ENCODE assay signal across 8 mouse cellular contexts in the genomic region with DNA sequence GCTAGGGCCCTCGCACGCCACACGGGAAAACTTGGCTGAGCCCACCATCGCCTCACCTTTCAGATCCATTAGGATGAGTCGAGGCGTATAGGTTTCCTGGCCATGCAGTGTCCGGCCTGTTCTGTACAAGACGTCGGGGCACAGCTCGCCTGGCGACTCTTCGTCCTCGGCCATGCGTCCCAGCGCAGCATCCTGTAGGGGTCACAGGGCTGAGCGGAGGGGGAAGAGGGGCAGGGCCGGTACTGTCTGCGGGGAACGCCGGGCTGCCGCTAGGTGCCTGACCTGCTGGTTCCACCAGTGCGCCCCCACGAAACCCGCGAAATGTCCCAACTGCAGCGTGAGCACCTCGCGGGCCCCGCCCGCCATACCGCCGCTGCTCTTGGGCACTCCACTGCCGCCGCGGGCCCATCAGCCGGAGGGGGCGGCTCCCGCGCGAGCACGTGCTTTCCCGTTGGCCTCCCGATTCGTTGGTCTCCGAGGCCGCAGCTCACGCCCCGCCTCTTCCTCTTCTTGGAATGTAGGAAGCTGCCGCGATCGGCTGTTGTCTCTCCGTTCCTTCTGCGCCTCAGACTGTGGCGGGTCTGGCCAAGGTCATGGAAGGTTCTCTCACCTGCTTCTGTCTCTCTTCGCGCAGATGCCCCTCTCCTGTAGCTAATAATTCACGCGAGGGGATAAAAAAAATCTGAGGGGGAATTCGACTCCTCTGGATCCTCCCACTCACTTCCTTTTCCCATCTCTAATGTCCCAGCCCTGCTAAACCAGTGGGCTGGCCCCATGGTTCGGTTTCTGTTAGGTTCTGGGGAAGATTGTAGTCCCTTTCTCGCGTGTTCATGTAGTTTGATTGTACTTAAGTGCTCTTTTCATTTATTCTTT. TPM values are rescaled to one million over a fixed set of nuclear protein-coding genes. Genes with fewer than 3 reads are reported as not detected.
DNase-seq lines count a peak whose midpoint lies in the region; ATAC-seq lines count a peak whose summit lies in the region.

A gene (minus strand): TSS at position 489 of the 873 bp plus-strand sequence.

- peak; percentile 96 for DNase-seq in CD4-positive, CD25-positive, alpha-beta regulatory T cell, adult 2 months (ENCODE audit: low read depth, low spot score)
- DNase-seq in fibroblast of lung, adult 2 months (ENCODE audit: low read depth): peak; percentile 74
- peak; percentile 95 for DNase-seq in kidney, postnatal 14 days
- DNase-seq in liver, embryonic 13.5 days: peak; percentile 92
- DNase-seq in neural tube, embryonic 10.5 days (ENCODE audit: extremely low spot score, low spot score): peak; percentile 89

- under 1% methylated on average over 52 of the region's 62 CpGs for WGBS in heart, embryonic 14.5 days
- under 1% methylated on average over 62 of the region's 62 CpGs for WGBS in liver, embryonic 13.5 days (ENCODE audit: insufficient replicate concordance)
- WGBS in stomach, embryonic 16.5 days: 0% methylated on average over 62 of the region's 62 CpGs

- no peaks in the 10 kb centered on the region for H3K4me1 ChIP-seq in brown adipose tissue, adult 24 weeks (ENCODE audit: control insufficient read depth, insufficient read depth, insufficient read length, low read length)
- H3K4me1 ChIP-seq in heart, embryonic 14.5 days (ENCODE audit: control insufficient read depth in 2 of 2, insufficient read depth in 2 of 2, low read length in 2 of 2): peaks cover 8 to 11% of the 10 kb centered on the region in 2 experiments
- peaks cover 22% of the 10 kb centered on the region for H3K4me1 ChIP-seq in liver, embryonic 13.5 days (replicated peaks)
- peaks cover 4% of the 10 kb centered on the region for H3K4me1 ChIP-seq in stomach, embryonic 16.5 days (ENCODE audit: control insufficient read depth, insufficient read depth, low read length)

- peak; percentile 90 for ATAC-seq in heart, embryonic 14.5 days (ENCODE audit: insufficient number of reproducible peaks, insufficient read depth, low FRiP score, low read depth)
- peak; percentile 97 for ATAC-seq in liver, embryonic 13.5 days (ENCODE audit: low read depth)
- peak; percentile 96 for ATAC-seq in stomach, embryonic 16.5 days (ENCODE audit: insufficient read depth, low FRiP score)

- peaks cover 40% of the 10 kb centered on the region for H3K36me3 ChIP-seq in heart, embryonic 14.5 days (ENCODE audit: control insufficient read depth, insufficient read depth, low read length)
- H3K36me3 ChIP-seq in liver, embryonic 13.5 days: peaks cover 39% of the 10 kb centered on the region
- 0 out of 2 replicates have a peak, but pooled peaks cover 11% of the 10 kb centered on the region for H3K36me3 ChIP-seq in stomach, embryonic 16.5 days (ENCODE audit: control insufficient read depth, insufficient read depth, low read length)

- peak within 1 kb of the TSS; percentile 90 for H3K4me3 ChIP-seq in brown adipose tissue, adult 24 weeks (ENCODE audit: insufficient read depth, low read depth, low read length)
- H3K4me3 ChIP-seq in heart, embryonic 14.5 days (ENCODE audit: control insufficient read depth in 1 of 2, insufficient read depth in 1 of 2, low read depth in 1 of 2, low read length in 2 of 2): peak within 1 kb of the TSS; percentile 76 to 87
- H3K4me3 ChIP-seq in liver, embryonic 13.5 days (replicated peaks): peak within 1 kb of the TSS; percentile 72
- H3K4me3 ChIP-seq in stomach, embryonic 16.5 days (replicated peaks; ENCODE audit: low read length): peak within 1 kb of the TSS; percentile 70

- peak within 1 kb of the TSS; percentile 97 for H3K27ac ChIP-seq in brown adipose tissue, adult 24 weeks (replicated peaks; ENCODE audit: low read depth, low read length)
- H3K27ac ChIP-seq in heart, embryonic 14.5 days (replicated peaks in 1 of 2; ENCODE audit: control insufficient read depth in 1 of 2, insufficient read depth in 1 of 2, low read depth in 2 of 2, low read length in 2 of 2): peak within 1 kb of the TSS; percentile 85 to 93
- H3K27ac ChIP-seq in liver, embryonic 13.5 days: peak within 1 kb of the TSS; percentile 68
- H3K27ac ChIP-seq in stomach, embryonic 16.5 days (ENCODE audit: low read length): peak within 1 kb of the TSS; percentile 91

- H3K27me3 ChIP-seq in heart, embryonic 14.5 days (ENCODE audit: control insufficient read depth, insufficient read depth, low read length): no peaks in the 10 kb centered on the region
- H3K27me3 ChIP-seq in liver, embryonic 13.5 days: no peaks in the 10 kb centered on the region
- H3K27me3 ChIP-seq in stomach, embryonic 16.5 days (ENCODE audit: control insufficient read depth, insufficient read depth, low read length): no peaks in the 10 kb centered on the region

- peak within 1 kb of the TSS; percentile 74 for H3K9ac ChIP-seq in heart, embryonic 14.5 days (ENCODE audit: low read length)
- H3K9ac ChIP-seq in liver, embryonic 13.5 days: peak within 1 kb of the TSS; percentile 80
- H3K9ac ChIP-seq in stomach, embryonic 16.5 days (ENCODE audit: low read length): peak within 1 kb of the TSS; percentile 82

- peak within 1 kb of the TSS; percentile 88 for H3K4me2 ChIP-seq in heart, embryonic 14.5 days (ENCODE audit: low read length)
- H3K4me2 ChIP-seq in liver, embryonic 13.5 days: peak within 1 kb of the TSS; percentile 97
- peak within 1 kb of the TSS; percentile 84 for H3K4me2 ChIP-seq in stomach, embryonic 16.5 days (ENCODE audit: low read depth, low read length)

- H3K9me3 ChIP-seq in heart, embryonic 14.5 days (ENCODE audit: control insufficient read depth, low read length): no peaks in the 10 kb centered on the region
- H3K9me3 ChIP-seq in liver, embryonic 13.5 days (replicated peaks): no peaks in the 10 kb centered on the region
- no peaks in the 10 kb centered on the region for H3K9me3 ChIP-seq in stomach, embryonic 16.5 days (replicated peaks; ENCODE audit: control insufficient read depth, low read length)

RNA-seq across cellular contexts. Expression of the gene that starts here (rescaled TPM):
- polyA plus RNA-seq in brown adipose tissue, adult 24 weeks (2012; ENCODE audit: insufficient read depth, insufficient read length, missing spikeins): 6.1 and 9.3 TPM in 2 replicates
- polyA plus RNA-seq in heart, embryonic 14.5 days (2014; fragmentation: Nextera tagmentation; extraction: Ambion mirVana): 47.8 and 49.8 TPM in 2 replicates
- 19.9 and 20.2 TPM in 2 replicates for polyA plus RNA-seq in liver, embryonic 13.5 days (2015; fragmentation: Nextera tagmentation; extraction: Ambion mirVana)
- polyA plus RNA-seq in stomach, embryonic 16.5 days (2015; fragmentation: Nextera tagmentation; extraction: Ambion mirVana): 35.3 and 37.6 TPM in 2 replicates

Comparison
In these comparisons a context has a peak if more than half of its experiments do, and no peak if none do; other contexts are left out.
1. Peak in every context shown above with its lines: DNase-seq, ATAC-seq, H3K4me3 ChIP-seq and H3K27ac ChIP-seq.